Mouse (Mus musculus) gastrocnemius, postnatal 14 days (tissue): ENCODE results near the gene 2300009A05Rik. TPM values are rescaled to one million over a fixed set of nuclear protein-coding genes. Genes with fewer than 3 reads are reported as not detected.

Experiments used
- DNase-seq: peaks from one replicate; pipeline ENCODE4 v3.0.0; 2021; ENCODE audit warnings: mixed read lengths
- intact Hi-C: fragments of 180-260 bp; cut with DNase I; formaldehyde crosslinking; loops from one replicate; pipeline ENCODE4 v1.15.1; 2025; ENCODE audit warnings: low total_unique reads
- total RNA-seq, 2 experiments: library from RNA; stranded (reverse); gene quantifications; 2 replicates each; pipeline ENCODE4 v1.2.3; 2021

Gene 2300009A05Rik
- total RNA-seq, 2 experiments from 2014 or later = 27.7 to 32.2 TPM

DNA sequence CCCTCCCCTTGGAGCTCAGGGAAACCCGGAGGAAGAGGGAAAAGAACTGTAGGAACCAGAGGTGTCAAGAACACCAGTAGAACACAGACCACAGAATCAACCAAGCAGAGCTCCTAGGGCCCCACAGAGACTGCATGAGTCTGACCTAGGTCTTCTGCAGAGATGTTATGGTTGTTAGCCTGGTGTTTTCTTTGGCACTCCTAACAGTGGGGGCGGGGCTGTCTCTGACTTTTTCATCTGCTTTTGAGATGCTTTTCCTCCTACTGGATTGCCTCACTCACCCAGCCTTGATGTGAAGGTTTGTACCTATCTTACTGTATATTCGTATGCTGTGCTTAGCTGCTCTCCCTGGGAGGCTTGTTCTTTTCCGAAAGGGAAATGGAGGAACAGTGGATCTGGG, 44.9 kb downstream of the 2300009A05Rik start:
- intact Hi-C loops = no loop called here
- no peak for DNase-seq

- intact Hi-C loops = no loop called here
- no peak for DNase-seq
Measured at GRCm38 (mm10) chr9:63350030-63350429, 49.0 kb downstream of the 2300009A05Rik start.

DNA sequence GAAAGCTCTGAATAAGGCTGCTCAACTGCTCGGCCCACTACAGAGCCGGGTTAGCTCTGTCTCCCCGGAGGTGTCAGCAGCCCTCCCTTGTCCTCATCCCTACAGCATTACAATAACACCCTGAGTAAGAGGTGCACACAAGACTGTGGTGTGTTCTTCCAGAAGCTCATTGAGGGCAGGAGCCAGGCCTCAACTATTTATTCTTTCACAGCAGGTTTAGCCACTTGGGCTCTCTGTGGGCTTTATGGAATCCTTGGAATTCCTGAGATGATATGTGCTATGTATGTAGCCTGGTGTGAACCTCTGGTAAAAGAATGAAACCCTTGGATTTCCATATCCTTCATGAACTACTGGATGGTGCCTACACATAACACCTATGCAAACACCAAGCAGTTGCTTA, 49.8 kb downstream of the 2300009A05Rik start:
- intact Hi-C loops = no loop called here
- DNase-seq = no peak

GRCm38 (mm10) chr9:63348146-63348545, 50.9 kb downstream of the 2300009A05Rik start:
- intact Hi-C loops = no loop called here
- no peak for DNase-seq

- no peak for DNase-seq
- intact Hi-C loops = no loop called here
Measured at GRCm38 (mm10) chr9:63346029-63346428, 53.0 kb downstream of the 2300009A05Rik start.

Other genes with a start within 250 kb of the 2300009A05Rik start
- gene Map2k5, start 21.3 kb downstream of the 2300009A05Rik start, total RNA-seq = 10 to 100 TPM; 14.4 to 15.0 TPM
- under 1 TPM in 1 of 2 experiments, not detected in 1; 0.07 TPM for gene Iqch, start 203.2 kb upstream of the 2300009A05Rik start, total RNA-seq
- 10 to 100 TPM in 1 of 2 experiments, 1 to 10 TPM in 1; 9.3 to 11.2 TPM for gene Aagab, start 203.4 kb upstream of the 2300009A05Rik start, total RNA-seq